In the genomic region with DNA sequence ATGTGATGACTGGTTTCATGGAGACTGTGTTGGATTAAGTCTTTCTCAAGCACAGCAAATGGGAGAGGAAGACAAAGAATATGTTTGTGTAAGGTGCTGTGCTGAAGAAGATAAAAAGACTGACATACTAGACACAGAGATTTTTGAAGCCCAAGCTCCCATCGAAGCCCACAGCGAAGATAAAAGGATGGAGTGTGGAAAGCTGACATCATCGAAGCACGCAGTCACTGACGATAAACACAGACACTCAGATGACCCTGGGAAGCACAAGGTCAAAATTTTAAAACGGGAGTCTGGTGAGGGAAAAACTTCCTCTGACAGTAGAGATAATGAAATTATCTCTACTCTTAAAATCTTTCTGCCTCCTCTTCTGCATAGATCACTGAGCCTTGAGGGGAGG, we compare ENCODE assay signal across 11 mouse cellular contexts. TPM values are rescaled to one million over a fixed set of nuclear protein-coding genes. Genes with fewer than 3 reads are reported as not detected.
"Had no signal": no experiment of that assay in that cellular context is flagged by ENCODE, and none has a peak within 500 bp of the region (broad histone marks: within the 10 kb centered on the region; RNA-seq: fewer than 3 reads in every experiment).

No protein-coding gene starts in this region.

RNA-seq across cellular contexts. Expression of a gene that starts 38.9 kb away (rescaled TPM):
- total RNA-seq: liver, adult 2 months; megakaryocyte, adult 5-6 weeks; megakaryocyte-erythroid progenitor cell, adult 5-6 weeks had no signal
- polyA plus RNA-seq: limb, embryonic 10.5 days; limb, embryonic 11.5 days; limb, embryonic 12.5 days; liver, adult 2 months; liver, embryonic 12.5 days; liver, embryonic 13.5 days; liver, embryonic 15.5 days; liver, embryonic 16.5 days; macrophage had no signal
